Mouse (Mus musculus) liver, adult 2 months (tissue): ENCODE measurements around the gene Gm28051. TPM values are rescaled to one million over a fixed set of nuclear protein-coding genes. Genes with fewer than 3 reads are reported as not detected.

Source experiments
- DNase-seq: peaks from one replicate; pipeline ENCODE4 v3.0.0-alpha.2; 2011; ENCODE audit warnings: low read depth, low spot score; ENCODE audit errors: extremely low read depth
- H3K27ac ChIP-seq: fragments of 200-500 bp; replicated peaks from 2 replicates; pipeline ENCODE4 v1.5.1; 2012; ENCODE audit warnings: low read depth, mild to moderate bottlenecking, control low read depth, inconsistent platforms, low read length; ENCODE audit not compliant: insufficient read depth
- H3K27me3 ChIP-seq: fragments of 200-500 bp; 2 replicates; pipeline ENCODE4 v1.6.1; 2012; ENCODE audit warnings: mild to moderate bottlenecking, moderate library complexity, low read length, inconsistent platforms; ENCODE audit not compliant: control insufficient read depth, insufficient read depth
- H3K36me3 ChIP-seq: fragments of 200-500 bp; 2 replicates; pipeline ENCODE4 v1.6.1; 2012; ENCODE audit warnings: low read length, inconsistent platforms; ENCODE audit not compliant: control insufficient read depth, insufficient read depth
- H3K4me1 ChIP-seq: fragments of 200-500 bp; 2 replicates; pipeline ENCODE4 v1.6.1; 2011; ENCODE audit warnings: low read length; ENCODE audit not compliant: control insufficient read depth, insufficient read depth
- H3K4me3 ChIP-seq: fragments of 200-500 bp; 2 replicates; pipeline ENCODE4 v1.5.1; 2011; ENCODE audit warnings: low read depth, mild to moderate bottlenecking, control low read depth, low read length, moderate library complexity; ENCODE audit not compliant: insufficient read depth
- H3K79me2 ChIP-seq: fragments of 200-500 bp; 2 replicates; pipeline ENCODE4 v1.6.1; 2012; ENCODE audit warnings: inconsistent platforms, mild to moderate bottlenecking, low read length, moderate library complexity; ENCODE audit not compliant: control insufficient read depth, insufficient read depth
- H3K9ac ChIP-seq: fragments of 200-500 bp; 2 replicates; pipeline ENCODE4 v1.6.1; 2012; ENCODE audit warnings: low read depth, mild to moderate bottlenecking, control low read depth, inconsistent platforms, low read length
- CTCF ChIP-seq: fragments of 200-500 bp; IDR thresholded peaks from 2 replicates; pipeline ENCODE4 v1.5.1; 2011; ENCODE audit warnings: low read depth, low read length, control low read depth
- POLR2A ChIP-seq: fragments of 200-500 bp; IDR thresholded peaks from 2 replicates; pipeline ENCODE4 v1.6.1; 2011; ENCODE audit warnings: low read length, control low read depth; ENCODE audit not compliant: insufficient read depth; ENCODE audit errors: extremely low read depth
- WGBS: fragments of 180-500 bp; shearing (Covaris S2); methylation state at CpG from one replicate; pipeline ENCODE4 v1.1.7; 2018; 5-methylcytosine and 5-hydroxymethylcytosine counted together
- polyA plus RNA-seq: library from polyadenylated mRNA; depleted of rRNA; stranded (reverse); fragments of >200 nt; gene quantifications from 2 replicates; pipeline ENCODE4 v1.2.3, GENCODE M21; 2012
- total RNA-seq: library from RNA; depleted of rRNA; stranded (reverse); fragments of >200 nt; gene quantifications from 2 replicates; pipeline ENCODE4 v1.2.3, GENCODE M21; 2014

Gene Gm28051
- total and polyA plus RNA-seq, 2 experiments: not detected

DNA sequence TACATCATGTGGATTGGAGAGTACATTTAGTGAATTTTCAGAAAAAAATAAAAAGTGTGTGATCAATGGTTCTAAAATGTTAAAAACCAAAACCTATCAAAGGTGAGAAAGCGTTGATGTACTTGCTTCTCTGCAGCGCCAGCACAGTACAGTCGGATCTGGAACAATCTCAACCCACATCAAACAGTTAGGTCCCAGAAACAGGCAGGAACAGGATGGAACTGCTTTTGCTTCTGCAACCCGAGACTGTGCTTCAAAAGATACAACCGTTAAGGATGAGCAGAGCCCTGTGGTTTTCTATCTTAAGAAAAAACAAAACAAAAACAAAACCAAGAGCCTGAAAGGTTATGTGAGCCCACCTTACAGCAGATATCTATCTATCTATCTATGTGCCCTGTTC, 25.3 kb upstream of the Gm28051 start:
- no peaks in the 10 kb centered on the region for H3K79me2 ChIP-seq
- WGBS: 94% methylated on average over 5 of the region's 5 CpGs
- H3K9ac ChIP-seq: no peak overlapping the region
- H3K36me3 ChIP-seq: peaks cover 27% of the 10 kb centered on the region
- TF ChIP-seq CTCF (no peak), POLR2A (no peak)
- H3K4me1 ChIP-seq: no peaks in the 10 kb centered on the region
- H3K27me3 ChIP-seq: no peaks in the 10 kb centered on the region
- no peak overlapping the region for H3K27ac ChIP-seq
- H3K4me3 ChIP-seq: no peak overlapping the region
- DNase-seq: no peak

DNA sequence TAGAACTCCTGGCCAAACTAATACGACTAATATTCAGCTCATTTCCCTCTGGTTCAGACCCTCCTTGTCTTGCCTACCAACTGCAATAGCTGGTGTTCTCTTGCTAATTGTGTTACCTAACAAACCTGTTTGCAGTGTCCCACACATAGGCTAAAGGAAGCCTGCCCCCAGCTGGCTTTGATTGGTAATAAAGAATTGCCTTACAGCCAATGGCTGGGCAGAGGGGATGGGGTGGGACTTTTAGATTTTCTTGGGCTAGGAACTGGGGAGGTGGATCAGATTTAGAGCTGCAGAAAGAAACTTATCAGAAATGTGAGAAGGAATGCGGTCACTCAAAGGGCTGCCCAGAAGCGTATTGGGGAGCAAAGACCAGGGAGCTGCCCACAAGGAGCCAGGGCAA, 21.9 kb upstream of the Gm28051 start:
- TF ChIP-seq CTCF: peak; percentile 4; the same call in 1 of the 2 replicates
- no peak for TF ChIP-seq POLR2A

GRCm38 (mm10) chr12:102778151-102778550, 20.6 kb upstream of the Gm28051 start:
- Histone ChIP-seq H3K36me3 (peaks cover 15% of the 10 kb centered on the region), H3K4me1 (no peaks in the 10 kb centered on the region), H3K4me3 (no peak overlapping the region), H3K27me3 (no peaks in the 10 kb centered on the region), H3K9ac (no peak overlapping the region), H3K27ac (no peak overlapping the region), H3K79me2 (no peaks in the 10 kb centered on the region)
- no peak for TF ChIP-seq CTCF
- TF ChIP-seq POLR2A: no peak
- no peak for DNase-seq
- 88% methylated on average over 5 of the region's 5 CpGs for WGBS

More for the DNA sequence above, 21.9 kb upstream of the Gm28051 start:
- Histone ChIP-seq H3K9ac (no peak overlapping the region), H3K36me3 (peaks cover 15% of the 10 kb centered on the region), H3K4me1 (no peaks in the 10 kb centered on the region), H3K27me3 (no peaks in the 10 kb centered on the region), H3K4me3 (no peak overlapping the region), H3K27ac (no peak overlapping the region), H3K79me2 (no peaks in the 10 kb centered on the region)
- 59% methylated on average over 3 of the region's 3 CpGs for WGBS
- DNase-seq: no peak

GRCm38 (mm10) chr12:102776035-102776434, 18.5 kb upstream of the Gm28051 start:
- Histone ChIP-seq H3K4me1 (no peaks in the 10 kb centered on the region), H3K27ac (no peak overlapping the region), H3K27me3 (no peaks in the 10 kb centered on the region), H3K4me3 (no peak overlapping the region), H3K79me2 (no peaks in the 10 kb centered on the region), H3K36me3 (peaks cover 22% of the 10 kb centered on the region), H3K9ac (no peak overlapping the region)
- TF ChIP-seq POLR2A (no peak), CTCF (no peak)
- DNase-seq: no peak
- 91% methylated on average over 14 of the region's 14 CpGs for WGBS

GRCm38 (mm10) chr12:102772676-102773075, 15.1 kb upstream of the Gm28051 start:
- Histone ChIP-seq H3K4me1 (no peaks in the 10 kb centered on the region), H3K4me3 (no peak overlapping the region), H3K27ac (no peak overlapping the region), H3K36me3 (peaks cover 47% of the 10 kb centered on the region), H3K79me2 (no peaks in the 10 kb centered on the region), H3K27me3 (no peaks in the 10 kb centered on the region), H3K9ac (no peak overlapping the region)
- no peak for DNase-seq
- TF ChIP-seq POLR2A (no peak), CTCF (no peak)
- over 99% methylated on average over 5 of the region's 5 CpGs for WGBS

- peaks cover 52% of the 10 kb centered on the region for H3K36me3 ChIP-seq
- DNase-seq: no peak
- TF ChIP-seq POLR2A (no peak), CTCF (no peak)
- no peak overlapping the region for H3K27ac ChIP-seq
- no peak overlapping the region for H3K9ac ChIP-seq
- 91% methylated on average over 8 of the region's 8 CpGs for WGBS
- no peaks in the 10 kb centered on the region for H3K79me2 ChIP-seq
- no peaks in the 10 kb centered on the region for H3K27me3 ChIP-seq
- H3K4me3 ChIP-seq: no peak overlapping the region
- H3K4me1 ChIP-seq: no peaks in the 10 kb centered on the region
These were observed 14.0 kb upstream of the Gm28051 start for GRCm38 (mm10) chr12:102771601-102772000.
